Mouse (Mus musculus): ENCODE results near the gene Taar3.
A peak's percentile ranks its signal among the peaks of the same experiment; 100 is the strongest.

The Taar3 gene

GRCm38 (mm10) chr10:23949508-23950005 is at the start of gene Taar3:
Taar3 (plus strand) TSS chr10:23949558.
- no peak for DNase-seq

- no peak for DNase-seq
These were observed 48.2 kb upstream of the Taar3 start for GRCm38 (mm10) chr10:23901119-23901518.

GRCm38 (mm10) chr10:23905661-23906060 is 43.7 kb upstream of the Taar3 start:
- no peak for DNase-seq

GRCm38 (mm10) chr10:23920056-23920455 is 29.3 kb upstream of the Taar3 start, which contains the start of gene Taar1:
Taar1 (plus strand) TSS chr10:23920356.
- no peak for DNase-seq

GRCm38 (mm10) chr10:23922468-23922867 is 26.9 kb upstream of the Taar3 start:
- DNase-seq: no peak

GRCm38 (mm10) chr10:23923941-23924340 is 25.4 kb upstream of the Taar3 start:
- no peak for DNase-seq

- no peak for DNase-seq
These were observed 11.7 kb upstream of the Taar3 start for GRCm38 (mm10) chr10:23937613-23938012.

GRCm38 (mm10) chr10:23938312-23938711 is 11.0 kb upstream of the Taar3 start, which contains the start of gene Taar2:
Taar2 (plus strand) TSS chr10:23938572.
- DNase-seq: no peak

GRCm38 (mm10) chr10:23942465-23942864 is 6.9 kb upstream of the Taar3 start:
- DNase-seq: no peak

GRCm38 (mm10) chr10:23948026-23948425 is 1.3 kb upstream of the Taar3 start:
- no peak for DNase-seq

- DNase-seq: no peak
These were observed 2.4 kb downstream of the Taar3 start for GRCm38 (mm10) chr10:23951714-23952113.

GRCm38 (mm10) chr10:23959071-23959470 is 9.7 kb downstream of the Taar3 start:
- no peak for DNase-seq

- no peak for DNase-seq
These were observed 11.1 kb downstream of the Taar3 start, which contains the start of gene Taar4 for GRCm38 (mm10) chr10:23960444-23960915. Taar4 (plus strand) TSS chr10:23960494.

- DNase-seq: no peak
These were observed 14.1 kb downstream of the Taar3 start for GRCm38 (mm10) chr10:23963444-23963843.

GRCm38 (mm10) chr10:23964921-23965610 is 15.7 kb downstream of the Taar3 start:
- no peak for DNase-seq

- no peak for DNase-seq
These were observed 21.4 kb downstream of the Taar3 start, which contains the start of gene Taar5 for GRCm38 (mm10) chr10:23970656-23971165. Taar5 (plus strand) TSS chr10:23970706.

GRCm38 (mm10) chr10:23971256-23971655 is 21.9 kb downstream of the Taar3 start:
- DNase-seq: no peak

- DNase-seq: no peak
These were observed 28.6 kb downstream of the Taar3 start for GRCm38 (mm10) chr10:23977958-23978357.

GRCm38 (mm10) chr10:23978901-23979705 is 29.7 kb downstream of the Taar3 start:
- DNase-seq: peak; percentile 87

GRCm38 (mm10) chr10:23985546-23985945 is 36.2 kb downstream of the Taar3 start, which contains the start of gene Taar6:
Taar6 (minus strand) TSS chr10:23985646.
- DNase-seq: no peak

GRCm38 (mm10) chr10:23986419-23986818 is 37.1 kb downstream of the Taar3 start:
- no peak for DNase-seq

GRCm38 (mm10) chr10:23993381-23993780 is 44.0 kb downstream of the Taar3 start, which contains the start of gene Taar7a:
Taar7a (minus strand) TSS chr10:23993481.
- no peak for DNase-seq

- no peak for DNase-seq
These were observed 50.3 kb downstream of the Taar3 start, which contains the start of gene Taar7b for GRCm38 (mm10) chr10:23999639-24000038. Taar7b (plus strand) TSS chr10:23999939.

Data from embryo, embryonic 11 days (tissue).